In genomic region chr4:154071941-154072340, GRCm38 (mm10) we compare ENCODE assay signal across 18 mouse cellular contexts. TPM values are rescaled to one million over a fixed set of nuclear protein-coding genes. Genes with fewer than 3 reads are reported as not detected.
DNase-seq lines count a peak whose midpoint lies in the region; ATAC-seq and TF ChIP-seq lines count a peak whose summit lies in the region.
"Had no signal": no experiment of that assay in that cellular context is flagged by ENCODE, and none has a peak within 500 bp of the region (broad histone marks: within the 10 kb centered on the region; RNA-seq: fewer than 3 reads in every experiment).

No protein-coding gene starts in this region.

- TF ChIP-seq CTCF in hindbrain, postnatal 0 days (IDR thresholded peaks at IDR 0.05; ENCODE audit: low read depth) = no peak

- no peak overlapping the region for H3K9ac ChIP-seq in hindbrain, embryonic 11.5 days (ENCODE audit: low read depth, low read length)
- no peak overlapping the region for H3K9ac ChIP-seq in forebrain, embryonic 14.5 days (ENCODE audit: low read length)
- no peak overlapping the region for H3K9ac ChIP-seq in hindbrain, postnatal 0 days (replicated peaks; ENCODE audit: low read length)
- H3K9ac ChIP-seq in neural tube, embryonic 13.5 days = no peak overlapping the region
- H3K9ac ChIP-seq: intestine, embryonic 15.5 days; liver, embryonic 15.5 days had no signal

- intact Hi-C loops in left cerebral cortex, postnatal 10 days (cut with DNase I) = no loop called here

- DNase-seq in hindbrain, embryonic 10.5 days (ENCODE audit: low spot score) = no peak
- DNase-seq in hindbrain, embryonic 11.5 days (ENCODE audit: low spot score) = no peak
- DNase-seq in forebrain, embryonic 14.5 days (ENCODE audit: low spot score) = peak; percentile 7
- DNase-seq in hindbrain, postnatal 0 days (ENCODE audit: low spot score) = no peak
- no peak for DNase-seq in left cerebral cortex, postnatal 10 days (ENCODE audit: extremely low spot score in 1 of 2, low spot score in 2 of 2)
- no peak for DNase-seq in heart, adult 9 months (ENCODE audit: low spot score in 2 of 2)
- DNase-seq in urinary bladder, postnatal 36 days (ENCODE audit: low spot score in 2 of 2) = no peak
- DNase-seq: cerebellum, adult 18-20 months; gastrocnemius, postnatal 36 days; kidney, postnatal 10 days; layer of hippocampus, adult 9-11 months; left cerebral cortex, postnatal 4 days; thymus, postnatal 14 days had no signal

- no peaks in the 10 kb centered on the region for H3K36me3 ChIP-seq in hindbrain, embryonic 10.5 days
- H3K36me3 ChIP-seq in hindbrain, embryonic 11.5 days (ENCODE audit: control insufficient read depth, insufficient read depth, low read length) = no peaks in the 10 kb centered on the region
- no peaks in the 10 kb centered on the region for H3K36me3 ChIP-seq in forebrain, embryonic 14.5 days (ENCODE audit: control insufficient read depth, insufficient read depth, low read length)
- no peaks in the 10 kb centered on the region for H3K36me3 ChIP-seq in hindbrain, postnatal 0 days (ENCODE audit: insufficient read depth, low read length)
- H3K36me3 ChIP-seq in neural tube, embryonic 13.5 days = no peaks in the 10 kb centered on the region
- H3K36me3 ChIP-seq: intestine, embryonic 15.5 days; liver, embryonic 15.5 days had no signal

- H3K4me3 ChIP-seq in hindbrain, embryonic 10.5 days = peak overlapping the region; percentile 28; the same call in 1 of the 2 replicates
- H3K4me3 ChIP-seq in hindbrain, embryonic 11.5 days (ENCODE audit: low read depth, low read length) = no peak overlapping the region
- H3K4me3 ChIP-seq in forebrain, embryonic 14.5 days (ENCODE audit: low read depth, low read length) = no peak overlapping the region
- 0 out of 2 replicates have a peak overlapping the region, but pooled peaks have one; percentile 15 for H3K4me3 ChIP-seq in hindbrain, postnatal 0 days (ENCODE audit: low read length)
- no peak overlapping the region for H3K4me3 ChIP-seq in neural tube, embryonic 13.5 days
- H3K4me3 ChIP-seq: intestine, embryonic 15.5 days; liver, embryonic 15.5 days had no signal

- WGBS in hindbrain, embryonic 10.5 days = 20% methylated on average over 15 of the region's 16 CpGs
- WGBS in hindbrain, embryonic 11.5 days = 19% methylated on average over 14 of the region's 16 CpGs
- WGBS in forebrain, embryonic 14.5 days = 18% methylated on average over 16 of the region's 16 CpGs
- WGBS in hindbrain, postnatal 0 days = 30% methylated on average over 10 of the region's 16 CpGs
- WGBS in neural tube, embryonic 13.5 days = 26% methylated on average over 13 of the region's 16 CpGs

- H3K4me2 ChIP-seq in hindbrain, embryonic 11.5 days (replicated peaks; ENCODE audit: low read depth, low read length) = no peak overlapping the region
- 0 out of 2 replicates have a peak overlapping the region, but pooled peaks have one; percentile 29 for H3K4me2 ChIP-seq in forebrain, embryonic 14.5 days (ENCODE audit: low read length)
- H3K4me2 ChIP-seq in hindbrain, postnatal 0 days (ENCODE audit: low read depth, low read length) = peak overlapping the region; percentile 45
- peak overlapping the region; percentile 38 for H3K4me2 ChIP-seq in neural tube, embryonic 13.5 days
- H3K4me2 ChIP-seq: intestine, embryonic 15.5 days; liver, embryonic 15.5 days had no signal

- H3K27me3 ChIP-seq in hindbrain, embryonic 10.5 days (ENCODE audit: insufficient read depth, poor library complexity, severe bottlenecking) = peaks cover 55% of the 10 kb centered on the region
- peaks cover 17% of the 10 kb centered on the region for H3K27me3 ChIP-seq in hindbrain, embryonic 11.5 days (ENCODE audit: control insufficient read depth, insufficient read depth, low read length)
- peaks cover 21% of the 10 kb centered on the region; the same call in 1 of the 2 replicates for H3K27me3 ChIP-seq in forebrain, embryonic 14.5 days (replicated peaks; ENCODE audit: control insufficient read depth, insufficient read depth, low read length)
- 0 out of 2 replicates have a peak, but pooled peaks cover 12% of the 10 kb centered on the region for H3K27me3 ChIP-seq in hindbrain, postnatal 0 days (ENCODE audit: insufficient read depth, low read length)
- H3K27me3 ChIP-seq in neural tube, embryonic 13.5 days = peaks cover 49% of the 10 kb centered on the region

- no peak for ATAC-seq in hindbrain, embryonic 11.5 days (ENCODE audit: low FRiP score)
- no peak for ATAC-seq in forebrain, embryonic 14.5 days
- no peak for ATAC-seq in hindbrain, postnatal 0 days
- no peak for ATAC-seq in neural tube, embryonic 13.5 days (ENCODE audit: low read depth)
- ATAC-seq: intestine, embryonic 15.5 days had no signal

- no peak overlapping the region for H3K27ac ChIP-seq in hindbrain, embryonic 10.5 days
- no peak overlapping the region for H3K27ac ChIP-seq in hindbrain, embryonic 11.5 days (ENCODE audit: low read depth, low read length)
- no peak overlapping the region for H3K27ac ChIP-seq in forebrain, embryonic 14.5 days (ENCODE audit: low read depth, low read length)
- H3K27ac ChIP-seq in hindbrain, postnatal 0 days = no peak overlapping the region
- no peak overlapping the region for H3K27ac ChIP-seq in neural tube, embryonic 13.5 days (replicated peaks)
- H3K27ac ChIP-seq: intestine, embryonic 15.5 days; liver, embryonic 15.5 days had no signal

- peaks cover 21% of the 10 kb centered on the region; the same call in 1 of the 2 replicates for H3K4me1 ChIP-seq in hindbrain, embryonic 10.5 days (replicated peaks)
- no peaks in the 10 kb centered on the region for H3K4me1 ChIP-seq in hindbrain, embryonic 11.5 days (replicated peaks; ENCODE audit: control insufficient read depth, insufficient read depth, low read length)
- no peaks in the 10 kb centered on the region for H3K4me1 ChIP-seq in forebrain, embryonic 14.5 days (ENCODE audit: control insufficient read depth, insufficient read depth, low read length)
- H3K4me1 ChIP-seq in hindbrain, postnatal 0 days (ENCODE audit: insufficient read depth, low read length) = no peaks in the 10 kb centered on the region
- peaks cover 10% of the 10 kb centered on the region for H3K4me1 ChIP-seq in neural tube, embryonic 13.5 days (replicated peaks)
- H3K4me1 ChIP-seq: intestine, embryonic 15.5 days; liver, embryonic 15.5 days had no signal

- no peaks in the 10 kb centered on the region for H3K9me3 ChIP-seq in hindbrain, embryonic 10.5 days
- H3K9me3 ChIP-seq in hindbrain, embryonic 11.5 days (ENCODE audit: control insufficient read depth, low read length) = no peaks in the 10 kb centered on the region
- no peaks in the 10 kb centered on the region for H3K9me3 ChIP-seq in forebrain, embryonic 14.5 days (replicated peaks; ENCODE audit: control insufficient read depth, low read length)
- H3K9me3 ChIP-seq in hindbrain, postnatal 0 days (ENCODE audit: low read length) = no peaks in the 10 kb centered on the region
- H3K9me3 ChIP-seq in neural tube, embryonic 13.5 days = no peaks in the 10 kb centered on the region
- H3K9me3 ChIP-seq: intestine, embryonic 15.5 days; liver, embryonic 15.5 days had no signal

RNA-seq across cellular contexts. Expression of gene Ccdc27, which starts 29.5 kb away (rescaled TPM):
- not detected in 2 replicates for polyA plus RNA-seq in hindbrain, embryonic 10.5 days (2016; fragmentation: Nextera tagmentation; extraction: Ambion mirVana)
- not detected in 2 replicates for polyA plus RNA-seq in hindbrain, embryonic 11.5 days (2014; fragmentation: Nextera tagmentation; extraction: Ambion mirVana)
- polyA plus RNA-seq in forebrain, embryonic 14.5 days (2014; fragmentation: Nextera tagmentation; extraction: Ambion mirVana) = not detected in 2 replicates
- total RNA-seq in hindbrain, postnatal 0 days (2014; rRNA removed) = not detected in 2 replicates
- polyA plus RNA-seq in hindbrain, postnatal 0 days (2015; fragmentation: Nextera tagmentation; extraction: Ambion mirVana) = not detected in 2 replicates
- not detected in 2 replicates for polyA plus RNA-seq in neural tube, embryonic 13.5 days (2015; fragmentation: Nextera tagmentation; extraction: Ambion mirVana)
- under 1 TPM; 0.43 to 0.65 TPM for total RNA-seq in left cerebral cortex, postnatal 10 days (2021)
- total RNA-seq: gastrocnemius, postnatal 36 days had no signal
- polyA plus RNA-seq: cortical plate, adult 2 months; heart, embryonic 16.5 days; intestine, embryonic 15.5 days had no signal

RNA-seq across cellular contexts. Expression of gene Smim1, which starts 45.9 kb away (rescaled TPM):
- 25.9 and 32.9 TPM in 2 replicates for polyA plus RNA-seq in hindbrain, embryonic 10.5 days (2016; fragmentation: Nextera tagmentation; extraction: Ambion mirVana)
- 9.7 and 9.8 TPM in 2 replicates for polyA plus RNA-seq in hindbrain, embryonic 11.5 days (2014; fragmentation: Nextera tagmentation; extraction: Ambion mirVana)
- 3.9 and 4.2 TPM in 2 replicates for polyA plus RNA-seq in forebrain, embryonic 14.5 days (2014; fragmentation: Nextera tagmentation; extraction: Ambion mirVana)
- total RNA-seq in hindbrain, postnatal 0 days (2014; rRNA removed) = 12.4 and 20.7 TPM in 2 replicates
- polyA plus RNA-seq in hindbrain, postnatal 0 days (2015; fragmentation: Nextera tagmentation; extraction: Ambion mirVana) = 17.1 and 17.7 TPM in 2 replicates
- 7.8 and 9.3 TPM in 2 replicates for polyA plus RNA-seq in neural tube, embryonic 13.5 days (2015; fragmentation: Nextera tagmentation; extraction: Ambion mirVana)
- total RNA-seq in left cerebral cortex, postnatal 10 days (2021) = 1 to 10 TPM; 2.4 to 2.8 TPM

Comparison
In these comparisons a context has a peak if more than half of its experiments do, and no peak if none do; other contexts are left out.
1. H3K4me3 ChIP-seq: peak in hindbrain, embryonic 10.5 days (single experiment) and hindbrain, postnatal 0 days (single experiment); none in hindbrain, embryonic 11.5 days (single experiment), forebrain, embryonic 14.5 days (single experiment) and neural tube, embryonic 13.5 days (single experiment).